Mouse (Mus musculus): Measurements from ENCODE around the gene Rcc2.

The Rcc2 gene

DNA sequence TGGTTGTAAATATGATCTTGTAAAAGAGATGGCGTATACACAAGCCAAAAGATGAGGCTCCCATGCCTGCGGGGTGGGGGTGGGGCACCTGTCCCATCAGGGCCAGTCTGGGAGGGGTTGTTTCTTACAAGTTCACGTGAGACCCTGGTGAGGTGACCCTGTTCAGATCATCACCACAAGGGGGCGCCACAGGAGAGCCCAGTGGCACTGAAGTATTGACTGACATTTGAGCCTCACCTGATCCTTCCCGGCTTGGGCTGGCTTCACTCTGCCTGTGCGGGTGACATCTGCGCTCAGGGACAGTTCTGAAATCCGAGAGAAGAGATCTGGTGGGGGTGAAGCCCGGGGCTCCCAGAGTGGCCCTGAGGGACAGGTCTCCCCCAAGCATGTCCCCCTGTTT lies 62.8 kb downstream of the Rcc2 start:
- DNase-seq, result no peak

DNA sequence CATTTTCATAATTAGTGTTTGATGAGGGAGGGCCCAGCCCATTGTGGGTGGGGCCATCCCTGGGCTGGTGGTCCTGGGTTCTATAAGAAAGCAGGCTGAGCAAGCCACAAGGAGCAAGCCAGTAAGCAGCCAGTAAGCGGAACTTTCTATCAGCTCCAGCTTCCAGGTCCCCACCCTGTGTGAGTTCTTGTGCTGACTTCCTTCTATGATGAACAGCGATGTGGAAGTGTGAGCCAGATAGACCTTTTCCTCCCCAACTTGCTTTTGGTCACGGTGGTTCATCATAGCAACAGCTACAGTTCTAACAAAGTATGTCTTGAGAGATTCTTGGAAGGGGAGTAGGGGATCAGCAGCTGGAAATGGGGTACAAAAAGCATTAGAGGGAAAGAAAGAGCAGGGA lies 65.6 kb downstream of the Rcc2 start:
- no peak for DNase-seq

DNA sequence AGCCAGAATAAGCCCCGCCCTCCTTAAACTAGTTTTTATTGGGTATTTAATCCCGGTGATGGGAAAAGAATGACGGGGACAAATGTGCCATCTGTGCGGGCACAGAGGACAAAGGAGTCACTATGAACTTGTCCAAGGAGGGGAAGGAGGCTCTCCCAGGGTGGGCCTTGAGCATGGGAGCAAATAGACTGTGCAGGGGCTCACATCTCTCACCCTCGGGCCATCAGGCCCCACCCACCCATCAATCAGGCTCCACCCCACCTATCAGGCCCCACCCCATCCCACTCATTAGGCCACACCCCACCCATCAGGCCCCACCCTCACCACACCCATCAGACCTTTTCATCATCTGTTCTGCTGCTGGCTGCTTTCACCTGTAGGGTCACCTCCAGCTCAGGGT lies 68.6 kb downstream of the Rcc2 start:
- no peak for DNase-seq

DNA sequence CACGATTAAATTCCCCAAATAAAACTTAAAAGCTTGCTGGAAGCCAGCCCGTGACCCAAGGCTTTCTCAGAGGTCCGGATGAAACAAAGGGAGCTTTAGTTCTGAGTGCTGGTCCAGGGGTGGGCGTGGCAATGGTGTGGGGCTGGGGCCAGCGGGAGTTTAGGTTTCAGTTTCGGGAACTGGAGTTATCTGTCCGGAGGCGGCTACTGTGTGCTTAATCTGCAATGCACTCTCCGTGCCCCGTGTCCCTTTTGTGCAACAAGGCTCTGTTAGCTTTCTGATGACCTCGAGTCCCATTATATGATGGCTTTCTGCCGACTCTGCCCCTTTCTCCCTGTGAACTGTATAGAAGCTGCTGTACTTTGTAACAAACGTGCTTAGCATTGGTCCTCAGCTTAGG lies 70.1 kb downstream of the Rcc2 start:
- DNase-seq, result peak; percentile 97

DNA sequence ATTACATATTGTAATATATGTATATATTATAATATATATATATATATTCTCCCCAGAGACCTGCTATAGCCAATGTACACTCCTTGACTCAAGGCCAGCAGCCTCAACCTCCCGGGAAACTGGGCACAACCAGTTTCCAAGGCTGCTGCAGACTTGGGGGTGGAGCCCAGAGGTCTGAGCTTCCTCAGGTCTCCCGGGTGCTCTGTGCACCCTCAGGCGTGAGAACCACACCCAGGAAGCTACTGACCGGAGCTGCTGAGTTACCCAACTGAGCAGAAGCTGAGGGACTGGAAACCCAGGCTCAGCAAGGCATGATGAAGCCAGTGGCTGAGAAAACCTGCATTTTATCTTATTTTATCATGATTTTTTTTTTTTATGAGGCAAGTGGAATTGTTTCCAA lies 70.8 kb downstream of the Rcc2 start:
- peak; percentile 94 for DNase-seq

Measured in heart, adult 11 months (tissue).